Mouse (Mus musculus): ENCODE results near the gene Gm20388. TPM values are rescaled to one million over a fixed set of nuclear protein-coding genes. Genes with fewer than 3 reads are reported as not detected.

Gene Gm20388
- polyA plus RNA-seq, 1 experiment from 2014 or later: 4.4 TPM

DNA sequence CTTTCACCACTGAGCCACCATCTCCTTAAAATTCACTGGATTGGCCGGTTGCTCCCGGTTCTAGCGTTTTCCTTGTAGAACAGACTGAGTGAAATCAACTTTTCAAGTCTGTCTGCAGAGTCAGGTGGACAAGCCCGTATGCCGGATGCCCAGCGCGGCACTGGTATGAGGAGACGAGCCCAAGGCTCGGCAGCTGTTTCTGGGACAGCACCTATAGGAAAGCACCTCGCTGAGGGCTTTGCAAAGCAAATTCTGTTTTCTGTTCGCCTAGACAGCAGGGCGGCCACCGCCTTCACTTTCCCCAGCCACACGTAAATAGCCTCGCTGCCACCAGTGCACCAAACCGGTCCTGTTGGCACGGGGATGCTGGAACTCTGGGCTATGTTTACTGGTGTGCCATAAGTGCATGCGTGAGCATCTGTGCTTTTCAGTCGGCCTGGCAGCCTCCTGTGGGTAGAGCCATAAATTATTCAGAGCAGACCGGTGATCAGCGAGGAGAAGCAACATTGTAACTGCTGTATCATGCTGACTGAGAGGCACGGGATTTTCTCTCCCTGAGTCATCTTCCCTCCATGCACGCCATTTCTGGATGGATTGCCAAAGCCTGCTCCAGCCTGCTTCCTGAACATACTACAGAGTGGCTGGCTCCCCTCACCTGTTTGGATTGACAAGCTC is 4475.7 kb downstream of the Gm20388 start:
- Histone ChIP-seq H3K9ac (replicated peaks) (0 out of 2 replicates have a peak overlapping the region, but pooled peaks have one; percentile 11), H3K9me3 (no peaks in the 10 kb centered on the region), H3K4me1 (replicated peaks) (peaks cover 19% of the 10 kb centered on the region), H3K27ac (no peak overlapping the region), H3K4me3 (replicated peaks) (no peak overlapping the region), H3K36me3 (peaks cover 18% of the 10 kb centered on the region; the same call in 1 of the 2 replicates), H3K27me3 (no peaks in the 10 kb centered on the region), H3K4me2 (replicated peaks) (no peak overlapping the region)
- 0 out of 2 replicates have a peak, but pooled peaks have one; percentile 51 for ATAC-seq
- WGBS: 86% methylated on average over 23 of the region's 23 CpGs

DNA sequence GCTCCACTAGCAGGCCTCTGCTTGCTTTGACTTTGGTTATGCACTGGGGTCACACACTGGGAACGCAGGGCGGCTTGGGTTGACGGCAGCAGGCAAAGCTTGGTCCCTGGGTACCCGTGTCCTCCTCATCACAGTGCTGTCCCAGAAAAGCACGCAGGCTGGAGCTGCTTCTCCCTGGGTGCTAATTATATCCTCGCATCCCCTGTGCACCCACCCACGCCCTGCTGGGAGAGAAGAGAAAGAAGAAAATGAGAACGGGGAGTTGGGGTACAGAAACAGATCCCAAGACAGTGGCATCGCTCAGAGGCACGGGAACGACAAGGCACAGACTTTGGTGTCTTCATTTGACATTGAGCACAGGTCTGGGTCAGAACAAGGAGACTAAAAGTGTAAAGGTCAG is 4478.9 kb downstream of the Gm20388 start:
- Histone ChIP-seq H3K27ac (no peak overlapping the region), H3K36me3 (0 out of 2 replicates have a peak, but pooled peaks cover 4% of the 10 kb centered on the region), H3K9me3 (no peaks in the 10 kb centered on the region), H3K4me2 (replicated peaks) (no peak overlapping the region), H3K4me3 (replicated peaks) (no peak overlapping the region), H3K27me3 (no peaks in the 10 kb centered on the region), H3K4me1 (replicated peaks) (0 out of 2 replicates have a peak, but pooled peaks cover 6% of the 10 kb centered on the region), H3K9ac (replicated peaks) (no peak overlapping the region)
- no peak for ATAC-seq
- WGBS: 87% methylated on average over 11 of the region's 11 CpGs

DNA sequence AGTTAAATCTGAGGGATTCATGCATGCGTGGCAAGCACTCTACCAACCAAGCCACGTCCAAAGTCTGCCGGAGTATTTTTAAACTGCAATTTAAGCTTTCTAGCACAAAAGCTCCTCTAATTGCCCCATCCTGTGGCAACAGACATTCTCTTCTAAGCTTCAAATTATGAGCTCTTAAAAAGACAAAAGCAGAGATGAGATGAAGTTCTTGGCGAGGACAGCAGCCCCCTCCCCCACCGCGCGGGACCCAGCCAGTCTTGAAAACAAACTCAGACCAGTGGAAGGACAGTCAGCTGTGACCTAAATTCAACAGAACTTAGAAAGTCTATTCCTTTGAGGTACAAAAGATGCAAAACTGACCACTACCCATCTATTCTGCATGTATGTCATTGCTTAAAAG is 4480.6 kb downstream of the Gm20388 start:
- no peaks in the 10 kb centered on the region for H3K27me3 ChIP-seq
- ATAC-seq: no peak
- no peak overlapping the region for H3K27ac ChIP-seq

DNA sequence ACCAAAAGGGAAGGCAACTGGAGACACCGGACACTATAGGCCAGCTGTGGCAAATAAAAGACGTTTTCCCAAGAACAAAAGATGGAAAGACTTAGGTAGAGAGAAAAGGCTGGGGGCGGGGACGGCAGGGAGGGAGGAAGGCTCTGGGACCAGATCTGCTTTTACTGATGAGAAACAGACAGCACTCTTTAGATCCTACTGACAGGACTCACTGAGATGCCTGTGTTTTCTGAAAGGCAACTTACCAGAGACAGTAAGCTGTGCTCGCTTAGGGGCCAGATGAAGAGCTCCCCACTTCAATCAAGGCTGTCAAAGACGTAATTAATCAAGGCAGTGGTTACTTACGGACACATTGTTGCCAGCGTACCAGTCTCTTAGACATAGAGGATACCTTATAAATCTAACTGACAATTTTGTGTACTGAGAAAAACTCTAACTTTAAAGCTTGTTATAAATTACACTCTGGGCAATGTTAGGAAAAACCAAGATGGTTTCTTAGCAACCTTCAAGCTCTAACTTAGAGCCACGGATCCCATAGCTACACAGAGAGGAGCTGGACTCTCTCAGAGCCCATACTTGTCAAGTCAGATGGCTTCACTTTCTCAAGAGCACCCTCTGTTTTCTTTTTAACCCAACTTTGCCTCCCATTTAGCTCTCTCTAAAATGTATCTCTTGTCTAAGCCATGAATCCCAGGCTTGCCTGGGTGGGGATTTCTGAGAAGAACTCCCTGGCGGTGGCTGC is 4481.8 kb downstream of the Gm20388 start:
- H3K9ac ChIP-seq (replicated peaks): no peak overlapping the region
- H3K36me3 ChIP-seq: 0 out of 2 replicates have a peak, but pooled peaks cover 4% of the 10 kb centered on the region
- no peaks in the 10 kb centered on the region for H3K27me3 ChIP-seq
- H3K4me3 ChIP-seq (replicated peaks): no peak overlapping the region
- H3K4me2 ChIP-seq (replicated peaks): no peak overlapping the region
- 61% methylated on average over 10 of the region's 10 CpGs for WGBS
- no peak overlapping the region for H3K27ac ChIP-seq
- H3K9me3 ChIP-seq: no peaks in the 10 kb centered on the region
- H3K4me1 ChIP-seq (replicated peaks): no peaks in the 10 kb centered on the region
- ATAC-seq: no peak

More for the DNA sequence above, 4480.6 kb downstream of the Gm20388 start:
- no peak overlapping the region for H3K9ac ChIP-seq (replicated peaks)
- 0 out of 2 replicates have a peak, but pooled peaks cover 6% of the 10 kb centered on the region for H3K4me1 ChIP-seq (replicated peaks)
- H3K4me2 ChIP-seq (replicated peaks): no peak overlapping the region
- 90% methylated on average over 7 of the region's 7 CpGs for WGBS
- no peaks in the 10 kb centered on the region for H3K9me3 ChIP-seq
- 0 out of 2 replicates have a peak, but pooled peaks cover 4% of the 10 kb centered on the region for H3K36me3 ChIP-seq
- H3K4me3 ChIP-seq (replicated peaks): no peak overlapping the region

DNA sequence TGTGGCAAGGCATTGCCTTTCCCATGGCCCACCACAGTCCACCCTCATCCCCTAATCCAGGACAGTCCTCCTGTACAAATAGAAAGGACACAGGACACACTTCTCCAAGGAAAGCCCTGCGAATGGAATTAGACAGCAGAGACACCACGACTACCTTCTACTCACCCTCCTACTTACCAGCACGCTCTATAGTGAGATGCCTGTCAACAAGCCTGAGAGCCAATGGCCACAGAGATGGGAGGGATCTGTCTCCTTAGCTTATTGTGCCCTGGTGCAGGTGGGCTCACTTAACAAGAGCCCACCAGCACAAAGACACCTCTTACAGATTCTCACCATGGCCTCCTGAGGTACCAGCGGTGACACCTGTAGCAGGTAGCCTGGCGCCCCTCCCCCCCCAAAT is 4482.4 kb downstream of the Gm20388 start:
- H3K27me3 ChIP-seq: no peaks in the 10 kb centered on the region
- H3K4me1 ChIP-seq (replicated peaks): no peaks in the 10 kb centered on the region
- no peak for ATAC-seq
- H3K4me2 ChIP-seq (replicated peaks): no peak overlapping the region
- no peak overlapping the region for H3K9ac ChIP-seq (replicated peaks)
- H3K9me3 ChIP-seq: no peaks in the 10 kb centered on the region
- 78% methylated on average over 5 of the region's 5 CpGs for WGBS
- H3K36me3 ChIP-seq: 0 out of 2 replicates have a peak, but pooled peaks cover 4% of the 10 kb centered on the region
- no peak overlapping the region for H3K27ac ChIP-seq
- H3K4me3 ChIP-seq (replicated peaks): no peak overlapping the region

DNA sequence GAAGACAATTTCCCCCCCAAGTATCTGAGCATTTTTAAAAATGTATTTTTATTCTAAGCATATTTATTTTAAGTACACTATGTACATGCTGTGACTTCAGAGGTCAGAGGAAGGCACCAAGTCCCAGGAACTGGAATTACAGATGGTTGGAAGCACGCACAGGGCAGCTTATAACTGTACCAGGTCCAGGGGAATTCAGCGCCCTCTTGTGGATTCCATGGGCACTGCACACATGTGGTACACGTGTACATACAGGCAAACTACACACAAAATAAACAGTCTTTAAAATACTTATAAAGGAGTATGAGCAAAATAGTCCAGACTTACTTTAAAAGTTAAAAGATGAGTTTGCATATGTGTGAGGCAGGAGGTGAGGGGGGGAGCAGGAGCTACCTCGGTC is 4483.3 kb downstream of the Gm20388 start:
- Histone ChIP-seq H3K36me3 (0 out of 2 replicates have a peak, but pooled peaks cover 4% of the 10 kb centered on the region), H3K4me3 (replicated peaks) (no peak overlapping the region), H3K27me3 (no peaks in the 10 kb centered on the region), H3K4me2 (replicated peaks) (no peak overlapping the region), H3K9me3 (no peaks in the 10 kb centered on the region), H3K9ac (replicated peaks) (no peak overlapping the region), H3K4me1 (replicated peaks) (no peaks in the 10 kb centered on the region), H3K27ac (no peak overlapping the region)
- no peak for ATAC-seq
- WGBS: 84% methylated on average over 4 of the region's 4 CpGs

DNA sequence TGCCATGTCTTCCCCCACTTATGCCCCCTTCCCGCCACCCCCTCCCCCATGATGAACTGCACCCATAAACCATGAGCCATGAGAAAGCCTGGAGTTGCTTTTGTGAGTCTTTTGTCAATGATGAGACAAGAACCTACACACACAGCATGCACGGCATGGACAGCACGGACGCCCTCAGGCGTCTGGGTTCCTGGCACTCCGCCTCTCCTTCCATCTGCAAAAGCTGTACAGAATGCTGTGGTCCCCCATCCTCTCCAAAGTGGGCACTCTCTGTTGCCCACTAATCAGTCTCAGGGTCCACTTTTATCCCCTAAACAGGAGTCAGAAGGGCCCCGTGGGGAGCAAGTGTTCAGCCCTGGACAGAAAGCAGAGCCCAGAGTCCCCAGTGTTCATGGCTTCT is 4484.3 kb downstream of the Gm20388 start:
- Histone ChIP-seq H3K9ac (replicated peaks) (no peak overlapping the region), H3K4me1 (replicated peaks) (no peaks in the 10 kb centered on the region), H3K27me3 (no peaks in the 10 kb centered on the region), H3K36me3 (no peaks in the 10 kb centered on the region), H3K4me3 (replicated peaks) (no peak overlapping the region), H3K9me3 (no peaks in the 10 kb centered on the region), H3K4me2 (replicated peaks) (no peak overlapping the region), H3K27ac (no peak overlapping the region)
- ATAC-seq: no peak
- WGBS: 88% methylated on average over 7 of the region's 7 CpGs

MicroRNAs encoded within 50 kb of the gene (microRNA counts, 519-probe panel; counts per million panel counts)
- 110 counts per million, percentile 56 among the panel's probes with 10 or more counts for microRNA mmu-miR-1967

Small RNA genes within 50 kb of the gene (microRNA-seq; reads per million reads assigned to microRNA genes)
- gene Gm22715 (not detected), gene Gm24366 (not detected), gene Gm27530 (not detected), gene Mir1967 (not detected), gene Mir6396 (not detected), gene Mir7079 (not detected), gene Mir7080 (not detected), gene Mir7237 (0.62 reads per million), gene Mir7687 (not detected)

Other genes with a start within 250 kb of the Gm20388 start
- 2.0 and 2.1 TPM in 2 replicates for gene Wfdc1, start 244.5 kb upstream of the Gm20388 start, polyA plus RNA-seq (2015; fragmentation: Nextera tagmentation; extraction: Ambion mirVana)
- gene Atp2c2, start 210.8 kb upstream of the Gm20388 start, polyA plus RNA-seq (2015; fragmentation: Nextera tagmentation; extraction: Ambion mirVana): not detected in 2 replicates
- 10.9 and 11.0 TPM in 2 replicates for gene Tldc1, start 132.4 kb upstream of the Gm20388 start, polyA plus RNA-seq (2015; fragmentation: Nextera tagmentation; extraction: Ambion mirVana)
- 79.8 and 105 TPM in 2 replicates for gene Cotl1, start 70.3 kb upstream of the Gm20388 start, polyA plus RNA-seq (2015; fragmentation: Nextera tagmentation; extraction: Ambion mirVana)
- 12.7 and 13.0 TPM in 2 replicates for gene Klhl36, start 48.6 kb upstream of the Gm20388 start, polyA plus RNA-seq (2015; fragmentation: Nextera tagmentation; extraction: Ambion mirVana)
- gene Usp10, start 481 bp upstream of the Gm20388 start, polyA plus RNA-seq (2015; fragmentation: Nextera tagmentation; extraction: Ambion mirVana): 130 and 137 TPM in 2 replicates
- gene Crispld2, start 81.6 kb downstream of the Gm20388 start, polyA plus RNA-seq (2015; fragmentation: Nextera tagmentation; extraction: Ambion mirVana): 1.9 and 2.1 TPM in 2 replicates
- gene Zdhhc7, start 190.6 kb downstream of the Gm20388 start, polyA plus RNA-seq (2015; fragmentation: Nextera tagmentation; extraction: Ambion mirVana): 28.3 and 30.2 TPM in 2 replicates
- 23.1 and 23.3 TPM in 2 replicates for gene 6430548M08Rik, start 203.3 kb downstream of the Gm20388 start, polyA plus RNA-seq (2015; fragmentation: Nextera tagmentation; extraction: Ambion mirVana)

Measured in midbrain, embryonic 13.5 days (tissue).